In genomic region chr8:6604232-6604804, GRCm38 (mm10) we compare ENCODE assay signal across 9 mouse cellular contexts.
DNase-seq lines count a peak whose midpoint lies in the region; ATAC-seq lines count a peak whose summit lies in the region.
"Had no signal": no experiment of that assay in that cellular context is flagged by ENCODE, and none has a peak within 500 bp of the region (broad histone marks: within the 10 kb centered on the region; RNA-seq: fewer than 3 reads in every experiment).

No protein-coding gene starts in this region.

- no peaks in the 10 kb centered on the region for H3K9me3 ChIP-seq in midbrain, embryonic 11.5 days (ENCODE audit: control insufficient read depth, low read length)
- H3K9me3 ChIP-seq in midbrain, embryonic 10.5 days (replicated peaks) = no peaks in the 10 kb centered on the region
- H3K9me3 ChIP-seq in heart, embryonic 11.5 days (replicated peaks; ENCODE audit: control insufficient read depth, low read length) = no peaks in the 10 kb centered on the region
- H3K9me3 ChIP-seq: G1E; midbrain, embryonic 12.5 days had no signal

- no peak overlapping the region for H3K4me3 ChIP-seq in midbrain, embryonic 11.5 days (ENCODE audit: low read depth, low read length)
- no peak overlapping the region for H3K4me3 ChIP-seq in midbrain, embryonic 10.5 days
- H3K4me3 ChIP-seq in heart, embryonic 11.5 days (ENCODE audit: low read depth, low read length) = no peak overlapping the region
- H3K4me3 ChIP-seq: midbrain, embryonic 12.5 days had no signal

- no peaks in the 10 kb centered on the region; the same call in 1 of the 2 replicates for H3K4me1 ChIP-seq in midbrain, embryonic 11.5 days (ENCODE audit: control insufficient read depth, insufficient read depth, low read length)
- peaks cover 12% of the 10 kb centered on the region for H3K4me1 ChIP-seq in midbrain, embryonic 10.5 days
- no peaks in the 10 kb centered on the region for H3K4me1 ChIP-seq in heart, embryonic 11.5 days (ENCODE audit: control insufficient read depth, insufficient read depth, low read length)

- H3K27me3 ChIP-seq in midbrain, embryonic 11.5 days (ENCODE audit: control insufficient read depth, insufficient read depth, low read length) = no peaks in the 10 kb centered on the region
- H3K27me3 ChIP-seq in midbrain, embryonic 10.5 days (ENCODE audit: low read depth, poor library complexity, severe bottlenecking) = no peaks in the 10 kb centered on the region
- H3K27me3 ChIP-seq in heart, embryonic 11.5 days (ENCODE audit: control insufficient read depth, insufficient read depth, low read length) = no peaks in the 10 kb centered on the region
- H3K27me3 ChIP-seq: midbrain, embryonic 12.5 days had no signal

- WGBS in midbrain, embryonic 11.5 days = 90% methylated on average over 5 of the region's 5 CpGs
- 89% methylated on average over 5 of the region's 5 CpGs for WGBS in midbrain, embryonic 10.5 days
- 91% methylated on average over 5 of the region's 5 CpGs for WGBS in heart, embryonic 11.5 days (ENCODE audit: insufficient replicate concordance)

- ATAC-seq in midbrain, embryonic 11.5 days (ENCODE audit: low FRiP score) = no peak
- peak; percentile 78 for ATAC-seq in frontal cortex, adult (ENCODE audit: low TSS enrichment)
- no peak for ATAC-seq in heart, embryonic 11.5 days (replicated peaks; ENCODE audit: insufficient number of reproducible peaks, low FRiP score, low TSS enrichment)

- H3K27ac ChIP-seq in midbrain, embryonic 11.5 days (ENCODE audit: low read depth, low read length) = no peak overlapping the region
- no peak overlapping the region for H3K27ac ChIP-seq in midbrain, embryonic 10.5 days (replicated peaks)
- H3K27ac ChIP-seq in heart, embryonic 11.5 days (ENCODE audit: low read depth, low read length) = no peak overlapping the region
- H3K27ac ChIP-seq: midbrain, embryonic 12.5 days had no signal

- H3K9ac ChIP-seq in midbrain, embryonic 11.5 days (ENCODE audit: low read length) = no peak overlapping the region
- H3K9ac ChIP-seq in heart, embryonic 11.5 days (ENCODE audit: low read depth, low read length) = no peak overlapping the region
- H3K9ac ChIP-seq: midbrain, embryonic 12.5 days had no signal

- peak; percentile 73 for DNase-seq in midbrain, embryonic 11.5 days (ENCODE audit: low spot score, missing footprints)
- no peak for DNase-seq in midbrain, embryonic 10.5 days (ENCODE audit: low spot score)
- DNase-seq in layer of hippocampus, postnatal 14 days (ENCODE audit: low spot score in 2 of 2) = peak; percentile 9 to 77
- DNase-seq in retina, embryonic 14.5 days (ENCODE audit: low spot score) = peak; percentile 33
- DNase-seq in urinary bladder, adult 18-20 months (ENCODE audit: low spot score in 2 of 2) = no peak

- no peaks in the 10 kb centered on the region for H3K36me3 ChIP-seq in midbrain, embryonic 11.5 days (ENCODE audit: control insufficient read depth, insufficient read depth, low read length)
- H3K36me3 ChIP-seq in midbrain, embryonic 10.5 days = no peaks in the 10 kb centered on the region
- H3K36me3 ChIP-seq in heart, embryonic 11.5 days (ENCODE audit: control insufficient read depth, insufficient read depth, low read length) = no peaks in the 10 kb centered on the region
- H3K36me3 ChIP-seq: G1E; midbrain, embryonic 12.5 days had no signal

- no peak overlapping the region for H3K4me2 ChIP-seq in midbrain, embryonic 11.5 days
- no peak overlapping the region for H3K4me2 ChIP-seq in heart, embryonic 11.5 days
- H3K4me2 ChIP-seq: midbrain, embryonic 12.5 days had no signal

Comparison
In these comparisons a context has a peak if more than half of its experiments do, and no peak if none do; other contexts are left out.
1. DNase-seq: peak in midbrain, embryonic 11.5 days (single experiment), layer of hippocampus, postnatal 14 days (2 of 2) and retina, embryonic 14.5 days (single experiment); none in midbrain, embryonic 10.5 days (single experiment) and urinary bladder, adult 18-20 months (0 of 2).